Mouse (Mus musculus) erythroblast, embryonic 14.5 days (primary cell): ENCODE data around the gene Cux1.

Source experiments
- GATA1 ChIP-seq: IDR thresholded peaks from 2 replicates; pipeline ENCODE4 v1.6.1; 2012; ENCODE audit warnings: low read length, inconsistent platforms, mixed read lengths
- TAL1 ChIP-seq: IDR thresholded peaks from 3 replicates; pipeline ENCODE4 v1.6.1; 2012; ENCODE audit warnings: low read length, inconsistent platforms, mixed read lengths

GRCm38 (mm10) chr5:136402622-136403564 lies 164.4 kb downstream of the Cux1 start:
- TF ChIP-seq GATA1 (no peak), TAL1 (no peak)
